Mouse (Mus musculus): Measurements from ENCODE around the gene D5Ertd579e.

GRCm38 (mm10) chr5:36597653-36598052, 98.2 kb downstream of the D5Ertd579e start:
- TF ChIP-seq POLR2A (IDR thresholded peaks at IDR 0.05; ENCODE audit: borderline replicate concordance, control insufficient read depth, low read depth, low read length): no peak
- TF ChIP-seq CTCF (IDR thresholded peaks at IDR 0.05; ENCODE audit: control insufficient read depth, insufficient read depth, low read length): peak; percentile 26; the same call in 1 of the 2 replicates

Measured in bone marrow, adult 2 months (tissue).